Mouse (Mus musculus) C2C12 (cell line): ENCODE results near the gene Rasgef1b. TPM values are rescaled to one million over a fixed set of nuclear protein-coding genes. Genes with fewer than 3 reads are reported as not detected.

ENCODE experiments used
- H3K27me3 ChIP-seq: one replicate; pipeline ENCODE4 v1.6.1; 2011; ENCODE audit not compliant: control insufficient read depth, insufficient read depth, insufficient read length
- H3K36me3 ChIP-seq: one replicate; pipeline ENCODE4 v1.6.1; 2011; ENCODE audit not compliant: control insufficient read depth, insufficient read depth
- H3K4me3 ChIP-seq: one replicate; pipeline ENCODE4 v1.5.1; 2011; ENCODE audit warnings: mild to moderate bottlenecking, control low read depth; ENCODE audit not compliant: poor library complexity, insufficient read depth, severe bottlenecking
- H3K79me2 ChIP-seq: one replicate; pipeline ENCODE4 v1.6.1; 2011; ENCODE audit not compliant: control insufficient read depth, insufficient read depth
- H3K79me3 ChIP-seq: one replicate; pipeline ENCODE4 v1.6.1; 2011; ENCODE audit warnings: low read depth, control low read depth
- H3ac ChIP-seq: one replicate; pipeline ENCODE3; 2011; ENCODE audit warnings: low read depth; ENCODE audit not compliant: control insufficient read depth, insufficient read length
- CEBPB ChIP-seq: IDR thresholded peaks from one replicate; pipeline ENCODE4 v1.6.1; 2011; ENCODE audit warnings: low read depth, mild to moderate bottlenecking, control low read depth, moderate library complexity
- CTCF ChIP-seq: IDR thresholded peaks from one replicate; pipeline ENCODE4 v1.5.1; 2011; ENCODE audit not compliant: control insufficient read depth, insufficient read depth, insufficient read length
- FOSL1 ChIP-seq: IDR thresholded peaks from one replicate; pipeline ENCODE4 v1.8.0; 2011; ENCODE audit warnings: mild to moderate bottlenecking, low read length; ENCODE audit not compliant: poor library complexity, insufficient read depth, severe bottlenecking
- MAX ChIP-seq: IDR thresholded peaks from one replicate; pipeline ENCODE4 v1.6.1; 2011; ENCODE audit warnings: mild to moderate bottlenecking, control low read depth
- MYOD1 ChIP-seq: IDR thresholded peaks from one replicate; pipeline ENCODE4 v1.6.1; 2011; ENCODE audit warnings: low read depth; ENCODE audit not compliant: control insufficient read depth, insufficient read length
- MYOG ChIP-seq: IDR thresholded peaks from one replicate; pipeline ENCODE4 v1.6.1; 2011; ENCODE audit not compliant: control insufficient read depth, insufficient read length; ENCODE audit errors: extremely low read depth
- USF1 ChIP-seq: IDR thresholded peaks from one replicate; pipeline ENCODE4 v1.6.1; 2011; ENCODE audit warnings: low read depth, mild to moderate bottlenecking, control low read depth, moderate library complexity
- polyA plus RNA-seq: library from polyadenylated mRNA; unstranded; fragments of >200 nt; fragmentation: generic; extraction: Trizol; gene quantifications from one replicate; pipeline ENCODE4 v1.2.1, GENCODE M21; 2012; ENCODE audit warnings: missing spikeins

The Rasgef1b gene
- polyA plus RNA-seq, 1 experiment: 0.05 TPM

GRCm38 (mm10) chr5:99701811-99702210, 27.1 kb downstream of the Rasgef1b start:
- TF ChIP-seq FOSL1: no peak
- no peak for TF ChIP-seq CTCF
- no peak for TF ChIP-seq MAX
- no peak for TF ChIP-seq MYOG
- TF ChIP-seq USF1: no peak
- no peak for TF ChIP-seq CEBPB
- no peak for TF ChIP-seq MYOD1
- no peak overlapping the region for H3K4me3 ChIP-seq
- no peak overlapping the region for H3ac ChIP-seq
- no peaks in the 10 kb centered on the region for H3K36me3 ChIP-seq
- H3K27me3 ChIP-seq: peaks cover 3% of the 10 kb centered on the region
- no peaks in the 10 kb centered on the region for H3K79me3 ChIP-seq
- H3K79me2 ChIP-seq: no peaks in the 10 kb centered on the region

GRCm38 (mm10) chr5:99694712-99695360, 34.0 kb downstream of the Rasgef1b start:
- Histone ChIP-seq H3K27me3 (no peaks in the 10 kb centered on the region), H3K4me3 (no peak overlapping the region), H3ac (no peak overlapping the region), H3K79me3 (no peaks in the 10 kb centered on the region), H3K36me3 (no peaks in the 10 kb centered on the region), H3K79me2 (no peaks in the 10 kb centered on the region)
- TF ChIP-seq MYOG (no peak), USF1 (no peak), MYOD1 (no peak)

GRCm38 (mm10) chr5:99689909-99690308, 39.0 kb downstream of the Rasgef1b start:
- peaks cover 3% of the 10 kb centered on the region for H3K27me3 ChIP-seq
- no peak overlapping the region for H3ac ChIP-seq
- TF ChIP-seq MYOG: no peak
- TF ChIP-seq CTCF: no peak
- TF ChIP-seq CEBPB: no peak
- TF ChIP-seq USF1: no peak
- TF ChIP-seq FOSL1: no peak
- no peak for TF ChIP-seq MAX
- TF ChIP-seq MYOD1: no peak
- H3K79me3 ChIP-seq: no peaks in the 10 kb centered on the region
- H3K36me3 ChIP-seq: no peaks in the 10 kb centered on the region
- no peak overlapping the region for H3K4me3 ChIP-seq
- no peaks in the 10 kb centered on the region for H3K79me2 ChIP-seq

GRCm38 (mm10) chr5:99687894-99688293, 41.0 kb downstream of the Rasgef1b start:
- H3K36me3 ChIP-seq: no peaks in the 10 kb centered on the region
- peaks cover 3% of the 10 kb centered on the region for H3K27me3 ChIP-seq
- H3K79me2 ChIP-seq: no peaks in the 10 kb centered on the region
- no peak overlapping the region for H3ac ChIP-seq
- H3K79me3 ChIP-seq: no peaks in the 10 kb centered on the region
- TF ChIP-seq USF1 (no peak), FOSL1 (no peak), MYOD1 (no peak), CEBPB (no peak), MAX (no peak), MYOG (no peak), CTCF (no peak)
- H3K4me3 ChIP-seq: no peak overlapping the region

DNA sequence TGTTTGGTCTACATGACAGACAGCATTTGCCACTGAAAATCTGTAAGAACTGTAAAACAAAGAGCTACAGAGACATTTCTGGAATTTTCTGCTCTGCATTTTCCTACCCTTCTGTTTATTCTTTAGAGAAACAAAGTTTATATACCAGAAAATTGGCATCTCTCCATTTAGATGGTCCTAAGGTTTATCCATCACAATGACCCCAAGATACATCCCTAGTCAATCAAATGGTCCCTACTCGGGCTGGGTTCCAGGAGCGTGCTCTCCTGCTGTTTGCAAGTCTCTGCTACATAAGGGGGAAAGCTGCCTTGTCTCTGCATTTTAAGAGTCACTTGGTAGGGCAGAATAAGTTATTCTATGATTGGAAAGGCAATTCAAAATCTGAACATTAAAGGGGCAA, 44.8 kb downstream of the Rasgef1b start:
- H3K36me3 ChIP-seq: no peaks in the 10 kb centered on the region
- H3ac ChIP-seq: no peak overlapping the region
- no peak overlapping the region for H3K4me3 ChIP-seq
- no peaks in the 10 kb centered on the region for H3K79me3 ChIP-seq
- TF ChIP-seq CTCF (no peak), MYOG (no peak), FOSL1 (no peak), MYOD1 (no peak), MAX (no peak)
- peaks cover 3% of the 10 kb centered on the region for H3K27me3 ChIP-seq
- no peaks in the 10 kb centered on the region for H3K79me2 ChIP-seq

GRCm38 (mm10) chr5:99669971-99670571, 58.8 kb downstream of the Rasgef1b start:
- H3K79me2 ChIP-seq: no peaks in the 10 kb centered on the region
- no peak for TF ChIP-seq CTCF
- TF ChIP-seq MAX: no peak
- TF ChIP-seq MYOD1: no peak
- TF ChIP-seq CEBPB: no peak
- no peak for TF ChIP-seq USF1
- TF ChIP-seq MYOG: no peak
- no peak for TF ChIP-seq FOSL1
- H3K79me3 ChIP-seq: no peaks in the 10 kb centered on the region
- no peaks in the 10 kb centered on the region for H3K27me3 ChIP-seq
- H3K36me3 ChIP-seq: no peaks in the 10 kb centered on the region
- H3K4me3 ChIP-seq: no peak overlapping the region
- no peak overlapping the region for H3ac ChIP-seq
